Mouse (Mus musculus) testis, adult 2 months (tissue): ENCODE measurements at regions not wholly inside any gene's neighbourhood (a gene's known extent, or its start where the extent isn't known, plus 50 kb on each side); places are given as distances from the start of the nearest gene placed in this dataset.

ENCODE experiments used
- CTCF ChIP-seq: fragments of 200-500 bp; IDR thresholded peaks from 2 replicates; pipeline ENCODE4 v1.5.1; 2012; ENCODE audit warnings: low read depth, mild to moderate bottlenecking, inconsistent platforms, low read length, moderate library complexity; ENCODE audit not compliant: control insufficient read depth, insufficient read depth, insufficient replicate concordance
- POLR2A ChIP-seq: fragments of 200-500 bp; IDR thresholded peaks from 2 replicates; pipeline ENCODE4 v1.6.1; 2012; ENCODE audit warnings: low read depth, mild to moderate bottlenecking, inconsistent platforms, low read length, moderate library complexity; ENCODE audit not compliant: control insufficient read depth

DNA sequence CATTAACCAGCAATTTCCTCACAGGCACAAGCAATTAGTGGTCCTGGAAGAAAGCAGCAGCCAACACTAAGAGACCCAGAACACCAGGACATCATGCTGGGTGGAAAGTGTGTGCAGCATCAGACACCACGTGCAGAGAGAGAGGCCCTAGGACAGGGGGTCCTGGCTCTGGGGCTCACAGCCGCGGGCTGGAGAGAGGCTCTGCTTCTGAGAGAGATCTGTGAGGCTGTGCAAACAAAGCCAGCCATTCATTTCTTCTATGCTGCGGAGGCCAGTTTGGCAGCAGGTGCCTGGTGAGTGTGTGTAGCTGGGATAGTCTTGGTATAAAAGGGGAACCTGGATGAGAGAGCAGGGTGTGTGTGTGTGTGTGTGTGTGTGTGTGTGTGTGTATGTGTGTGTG lies 257.7 kb upstream of the Rnaseh2b start:
- TF ChIP-seq CTCF (no peak), POLR2A (no peak)
